In genomic region chr17:79206111-79206510, GRCm38 (mm10) we compare ENCODE assay signal across 13 mouse cellular contexts.
"Had no signal": no experiment of that assay in that cellular context is flagged by ENCODE, and none has a peak within 500 bp of the region (broad histone marks: within the 10 kb centered on the region; RNA-seq: fewer than 3 reads in every experiment).

No protein-coding gene starts in this region.

- H3K4me2 ChIP-seq: kidney, embryonic 15.5 days; limb, embryonic 15.5 days; liver, embryonic 12.5 days; lung, embryonic 14.5 days; midbrain, embryonic 12.5 days had no signal

- H3K27ac ChIP-seq: kidney, embryonic 15.5 days; left cerebral cortex, adult 2 months; limb, embryonic 15.5 days; liver, embryonic 12.5 days; macrophage; midbrain, embryonic 12.5 days had no signal

- H3K9ac ChIP-seq: kidney, embryonic 15.5 days; limb, embryonic 15.5 days; liver, embryonic 12.5 days; lung, embryonic 14.5 days; midbrain, embryonic 12.5 days had no signal

- H3K9me3 ChIP-seq: kidney, embryonic 15.5 days; limb, embryonic 15.5 days; midbrain, embryonic 12.5 days had no signal

- H3K36me3 ChIP-seq: kidney, embryonic 15.5 days; limb, embryonic 15.5 days; liver, embryonic 12.5 days; midbrain, embryonic 12.5 days had no signal

- H3K27me3 ChIP-seq: kidney, embryonic 15.5 days; limb, embryonic 15.5 days; liver, embryonic 12.5 days; megakaryocyte, embryonic 14.5 days; midbrain, embryonic 12.5 days had no signal

- H3K4me1 ChIP-seq: kidney, embryonic 15.5 days; limb, embryonic 15.5 days; liver, embryonic 12.5 days; megakaryocyte, embryonic 14.5 days; midbrain, embryonic 12.5 days had no signal

- ATAC-seq: liver, embryonic 12.5 days; midbrain, embryonic 16.5 days had no signal

- H3K4me3 ChIP-seq: kidney, embryonic 15.5 days; left cerebral cortex, adult 2 months; limb, embryonic 15.5 days; liver, embryonic 12.5 days; megakaryocyte, embryonic 14.5 days; midbrain, embryonic 12.5 days had no signal

- DNase-seq: kidney, postnatal 14 days; lung, embryonic 14.5 days; lung, postnatal 10 days; right cerebral cortex, postnatal 14 days; thymus, postnatal 36 days had no signal
